Mouse (Mus musculus) adrenal gland, postnatal 25 days (tissue): ENCODE results near the gene Fam111a. TPM values are rescaled to one million over a fixed set of nuclear protein-coding genes. Genes with fewer than 3 reads are reported as not detected.
"Not testable (repeated sequence)": the region's sequence is repeated elsewhere in the genome, so short reads cannot be mapped to it uniquely, and the experiment has no call there.

Source experiments
- DNase-seq: peaks from one replicate; pipeline ENCODE4 v3.0.0; 2021; ENCODE audit warnings: mixed read lengths
- long read RNA-seq: library from polyadenylated mRNA; stranded (forward); transcript quantifications from one replicate; pipeline ENCODE4 v2.0.0, GENCODE M21; 2021
- total RNA-seq: library from RNA; stranded (reverse); gene quantifications from 2 replicates; pipeline ENCODE4 v1.2.3, GENCODE M21; 2021

Gene Fam111a
- total RNA-seq, result 6.3 and 6.7 TPM in 2 replicates
- long read RNA-seq, partial matches to known transcripts, result 0 of 3 reads
- long read RNA-seq, other reads (novel, unspliced or antisense), result 0 of 3 reads

- DNase-seq, result not testable (repeated sequence)
These were observed at the start of gene Fam111a for GRCm38 (mm10) chr19:12545440-12545839. Fam111a (plus strand) TSS chr19:12545740.

- no peak for DNase-seq
These were observed 49.3 kb upstream of the Fam111a start for GRCm38 (mm10) chr19:12496241-12496640.

- DNase-seq, result no peak
These were observed 47.6 kb upstream of the Fam111a start for GRCm38 (mm10) chr19:12497909-12498308.

- no peak for DNase-seq
These were observed 47.2 kb upstream of the Fam111a start for GRCm38 (mm10) chr19:12498321-12498720.

GRCm38 (mm10) chr19:12498941-12499340 lies 46.6 kb upstream of the Fam111a start:
- no peak for DNase-seq

GRCm38 (mm10) chr19:12499485-12499884 lies 46.1 kb upstream of the Fam111a start:
- no peak for DNase-seq

GRCm38 (mm10) chr19:12500124-12500523 lies 45.4 kb upstream of the Fam111a start:
- DNase-seq, result no peak

GRCm38 (mm10) chr19:12500881-12501311 lies 44.6 kb upstream of the Fam111a start:
- peak; percentile 71 for DNase-seq

GRCm38 (mm10) chr19:12501370-12502347 lies 43.9 kb upstream of the Fam111a start, which contains the start of gene Dtx4:
Dtx4 (minus strand) TSS chr19:12501454.
- DNase-seq, result peak; percentile 93

- DNase-seq, result no peak
These were observed 42.8 kb upstream of the Fam111a start for GRCm38 (mm10) chr19:12502756-12503155.

- DNase-seq, result no peak
These were observed 30.9 kb upstream of the Fam111a start for GRCm38 (mm10) chr19:12514621-12515020.

- peak; percentile 13 for DNase-seq
These were observed 27.6 kb upstream of the Fam111a start for GRCm38 (mm10) chr19:12517671-12518540.

- DNase-seq, result no peak
These were observed 27.0 kb upstream of the Fam111a start for GRCm38 (mm10) chr19:12518541-12518890.

- no peak for DNase-seq
These were observed 22.2 kb upstream of the Fam111a start for GRCm38 (mm10) chr19:12523377-12523776.

GRCm38 (mm10) chr19:12537168-12537567 lies 8.4 kb upstream of the Fam111a start:
- no peak for DNase-seq

- DNase-seq, result no peak
These were observed 5.6 kb upstream of the Fam111a start for GRCm38 (mm10) chr19:12539975-12540374.

GRCm38 (mm10) chr19:12540727-12541126 lies 4.8 kb upstream of the Fam111a start:
- no peak for DNase-seq

GRCm38 (mm10) chr19:12541644-12542043 lies 3.9 kb upstream of the Fam111a start:
- no peak for DNase-seq

- peak; percentile 33 for DNase-seq
These were observed 3.6 kb downstream of the Fam111a start for GRCm38 (mm10) chr19:12549166-12549565.

- DNase-seq, result no peak
These were observed 4.7 kb downstream of the Fam111a start for GRCm38 (mm10) chr19:12550005-12550942.

- DNase-seq, result no peak
These were observed 10.8 kb downstream of the Fam111a start for GRCm38 (mm10) chr19:12556293-12556692.
